Mouse (Mus musculus): ENCODE measurements around the gene Map4. TPM values are rescaled to one million over a fixed set of nuclear protein-coding genes. Genes with fewer than 3 reads are reported as not detected.

The Map4 gene
- polyA plus RNA-seq, 1 experiment from 2014 or later = 55.6 TPM

DNA sequence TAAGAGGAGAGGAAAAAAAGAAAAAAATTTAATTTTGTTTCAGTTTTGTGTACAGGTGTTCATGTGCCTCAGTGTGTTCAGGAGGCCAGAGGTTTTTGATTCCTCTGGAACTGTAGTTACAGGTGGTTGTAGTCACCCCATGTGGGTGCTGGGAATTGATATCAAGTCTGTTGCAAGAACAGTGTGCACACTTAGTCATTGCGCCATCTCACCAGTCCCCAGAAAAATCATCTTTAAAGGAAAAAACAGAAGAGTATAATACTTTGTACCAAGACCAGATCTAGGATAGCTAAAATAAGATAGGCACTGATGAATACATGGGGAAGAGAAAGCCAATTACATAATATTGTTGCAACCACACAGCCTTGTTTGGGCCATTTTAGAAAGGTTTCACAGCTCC, 90.2 kb downstream of the Map4 start:
- Histone ChIP-seq H3K9ac (no peak overlapping the region), H3K4me3 (replicated peaks) (no peak overlapping the region), H3K4me1 (no peaks in the 10 kb centered on the region), H3K27me3 (replicated peaks) (no peaks in the 10 kb centered on the region), H3K36me3 (no peaks in the 10 kb centered on the region), H3K27ac (no peak overlapping the region), H3K9me3 (no peaks in the 10 kb centered on the region), H3K4me2 (no peak overlapping the region)
- no peak for ATAC-seq (ENCODE audit: insufficient read depth, low FRiP score, low read depth)
- 94% methylated on average over 1 of the region's 1 CpGs for WGBS

DNA sequence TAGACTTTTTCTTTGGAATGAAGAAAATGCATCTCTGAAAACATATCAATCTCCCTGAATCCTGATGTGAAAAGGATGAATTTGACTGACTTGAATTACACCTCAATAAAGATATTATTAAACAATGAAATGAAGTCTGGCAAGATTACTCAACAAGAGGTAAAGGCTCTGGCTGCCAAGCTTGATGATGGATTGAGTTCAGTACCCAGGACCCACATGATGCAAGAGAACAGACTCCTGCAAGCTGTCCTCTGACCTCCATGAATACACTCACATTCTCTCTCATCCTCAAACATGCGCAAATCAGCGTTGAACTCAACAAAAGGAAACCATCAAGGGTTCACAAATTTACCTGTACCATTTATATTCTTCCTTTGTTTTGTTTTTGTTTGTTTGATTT, 90.9 kb downstream of the Map4 start:
- no peaks in the 10 kb centered on the region for H3K9me3 ChIP-seq
- H3K27me3 ChIP-seq (replicated peaks) = no peaks in the 10 kb centered on the region
- H3K36me3 ChIP-seq = no peaks in the 10 kb centered on the region
- H3K4me1 ChIP-seq = no peaks in the 10 kb centered on the region
- no peak overlapping the region for H3K9ac ChIP-seq
- ATAC-seq (ENCODE audit: insufficient read depth, low FRiP score, low read depth) = no peak
- no peak overlapping the region for H3K4me3 ChIP-seq (replicated peaks)
- no peak overlapping the region for H3K27ac ChIP-seq
- H3K4me2 ChIP-seq = no peak overlapping the region
- WGBS = 85% methylated on average over 2 of the region's 2 CpGs

DNA sequence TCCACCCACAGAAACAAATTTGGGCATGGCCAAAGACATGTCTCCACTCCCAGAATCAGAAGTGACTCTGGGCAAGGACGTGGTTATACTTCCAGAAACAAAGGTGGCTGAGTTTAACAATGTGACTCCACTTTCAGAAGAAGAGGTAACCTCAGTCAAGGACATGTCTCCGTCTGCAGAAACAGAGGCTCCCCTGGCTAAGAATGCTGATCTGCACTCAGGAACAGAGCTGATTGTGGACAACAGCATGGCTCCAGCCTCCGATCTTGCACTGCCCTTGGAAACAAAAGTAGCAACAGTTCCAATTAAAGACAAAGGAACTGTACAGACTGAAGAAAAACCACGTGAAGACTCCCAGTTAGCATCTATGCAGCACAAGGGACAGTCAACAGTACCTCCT, 103.8 kb downstream of the Map4 start:
- peaks cover 28% of the 10 kb centered on the region for H3K36me3 ChIP-seq
- no peaks in the 10 kb centered on the region for H3K4me1 ChIP-seq
- H3K9ac ChIP-seq = no peak overlapping the region
- WGBS = 87% methylated on average over 4 of the region's 4 CpGs
- H3K4me3 ChIP-seq (replicated peaks) = no peak overlapping the region
- no peak overlapping the region for H3K27ac ChIP-seq
- H3K27me3 ChIP-seq (replicated peaks) = no peaks in the 10 kb centered on the region
- no peak overlapping the region for H3K4me2 ChIP-seq
- ATAC-seq (ENCODE audit: insufficient read depth, low FRiP score, low read depth) = no peak
- H3K9me3 ChIP-seq = no peaks in the 10 kb centered on the region

DNA sequence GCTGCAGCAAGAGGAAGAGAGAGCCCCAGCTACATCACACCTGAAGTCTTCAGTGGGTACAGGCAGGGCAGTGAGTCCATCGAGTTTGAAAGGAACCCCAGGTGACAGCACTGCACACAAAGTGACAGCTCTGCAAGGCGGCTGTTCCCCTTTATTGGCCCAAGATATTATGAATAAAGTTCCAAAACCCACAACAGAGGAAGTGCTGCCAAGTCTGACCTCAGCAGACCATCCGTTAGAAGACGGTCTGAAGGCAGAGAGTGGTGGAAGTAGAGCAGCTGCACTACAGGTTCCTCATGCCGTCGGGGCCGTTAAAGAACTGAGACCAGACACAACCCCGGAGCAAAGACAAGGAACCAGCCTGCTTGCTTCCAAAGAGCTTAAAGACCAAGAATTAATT, 106.6 kb downstream of the Map4 start:
- H3K27ac ChIP-seq = no peak overlapping the region
- no peak for ATAC-seq (ENCODE audit: insufficient read depth, low FRiP score, low read depth)
- no peaks in the 10 kb centered on the region for H3K9me3 ChIP-seq
- no peak overlapping the region for H3K9ac ChIP-seq
- H3K36me3 ChIP-seq = peaks cover 25% of the 10 kb centered on the region
- no peaks in the 10 kb centered on the region for H3K27me3 ChIP-seq (replicated peaks)
- no peak overlapping the region for H3K4me2 ChIP-seq
- no peak overlapping the region for H3K4me3 ChIP-seq (replicated peaks)
- WGBS = 77% methylated on average over 8 of the region's 8 CpGs
- no peaks in the 10 kb centered on the region for H3K4me1 ChIP-seq

DNA sequence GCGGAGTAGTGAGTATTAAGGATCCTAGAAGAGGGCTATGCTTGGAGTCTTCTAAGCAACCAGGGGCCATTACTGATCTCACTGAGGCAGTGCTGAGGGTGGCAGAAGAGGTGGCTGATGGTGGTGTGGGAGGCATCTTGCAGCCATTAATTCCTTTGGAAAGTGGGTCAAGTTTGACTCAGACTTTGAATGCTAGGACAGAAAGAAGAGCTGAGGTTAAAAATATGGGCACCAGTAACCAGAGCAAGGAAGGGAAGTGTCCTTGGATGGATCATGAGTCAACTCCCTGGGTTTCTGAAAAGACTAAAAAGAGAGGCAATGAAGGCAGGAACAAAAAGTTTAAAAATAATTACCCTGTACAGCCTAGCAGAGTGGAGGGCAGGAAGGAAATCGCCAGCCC, 107.2 kb downstream of the Map4 start:
- 95% methylated on average over 2 of the region's 2 CpGs for WGBS
- Histone ChIP-seq H3K4me3 (replicated peaks) (no peak overlapping the region), H3K36me3 (peaks cover 25% of the 10 kb centered on the region), H3K9me3 (no peaks in the 10 kb centered on the region), H3K9ac (no peak overlapping the region), H3K4me1 (no peaks in the 10 kb centered on the region), H3K27ac (no peak overlapping the region), H3K27me3 (replicated peaks) (no peaks in the 10 kb centered on the region), H3K4me2 (no peak overlapping the region)
- ATAC-seq (ENCODE audit: insufficient read depth, low FRiP score, low read depth) = no peak

DNA sequence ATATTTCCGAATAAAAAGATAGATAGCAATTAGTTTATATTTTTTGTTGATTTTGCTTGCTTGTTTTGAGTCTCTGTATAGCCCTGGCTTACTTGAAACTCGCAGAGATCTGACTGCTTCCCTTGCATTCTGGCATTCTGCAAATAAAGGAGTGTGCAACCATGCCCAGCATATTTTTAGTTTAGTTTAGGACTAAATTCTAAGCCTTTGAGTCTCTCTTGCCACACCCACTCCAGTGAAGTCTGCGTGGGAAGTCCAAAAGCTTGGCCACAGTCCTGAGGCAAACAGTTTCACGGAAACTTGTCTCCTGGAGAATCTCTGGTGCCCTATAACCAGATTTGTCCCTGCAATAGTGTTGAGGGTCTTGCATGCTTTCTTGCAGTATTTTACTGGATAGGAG, 113.1 kb downstream of the Map4 start:
- Histone ChIP-seq H3K4me2 (no peak overlapping the region), H3K36me3 (no peaks in the 10 kb centered on the region), H3K9me3 (no peaks in the 10 kb centered on the region), H3K27me3 (replicated peaks) (no peaks in the 10 kb centered on the region), H3K4me1 (no peaks in the 10 kb centered on the region), H3K4me3 (replicated peaks) (no peak overlapping the region), H3K27ac (no peak overlapping the region), H3K9ac (no peak overlapping the region)
- WGBS = 75% methylated on average over 4 of the region's 4 CpGs
- ATAC-seq (ENCODE audit: insufficient read depth, low FRiP score, low read depth) = no peak

DNA sequence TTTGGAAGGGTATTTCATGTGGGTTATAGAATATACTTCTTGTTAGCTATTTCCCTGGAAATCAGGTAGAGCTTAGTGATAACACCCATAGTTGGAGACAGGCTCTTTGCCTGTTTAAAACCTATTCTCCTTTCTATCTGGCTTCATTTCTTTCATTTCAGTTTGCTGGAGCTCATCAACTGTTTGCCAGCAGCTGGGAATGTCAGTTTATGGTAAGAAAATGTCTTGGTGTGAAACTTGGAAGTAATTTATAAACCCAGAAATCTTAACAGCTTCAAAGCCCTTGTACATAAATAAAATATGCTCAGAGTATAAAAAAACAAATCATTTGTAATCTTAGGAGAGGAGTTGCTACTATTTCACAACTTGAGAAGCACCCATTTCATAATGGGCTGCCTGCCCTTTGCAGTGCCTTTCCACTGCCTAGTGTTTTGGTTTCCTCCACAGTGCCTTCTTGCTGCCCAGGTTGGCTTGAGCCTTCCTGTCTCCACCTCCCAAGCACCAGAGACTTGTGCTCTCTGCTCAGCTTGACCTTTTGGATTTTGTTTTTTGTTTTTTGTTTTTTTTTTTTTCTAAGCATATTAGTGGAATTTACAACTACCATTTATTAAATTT, 114.6 kb downstream of the Map4 start:
- Histone ChIP-seq H3K36me3 (no peaks in the 10 kb centered on the region), H3K9ac (no peak overlapping the region), H3K4me1 (no peaks in the 10 kb centered on the region), H3K9me3 (no peaks in the 10 kb centered on the region), H3K4me2 (no peak overlapping the region), H3K27me3 (replicated peaks) (no peaks in the 10 kb centered on the region), H3K27ac (no peak overlapping the region), H3K4me3 (replicated peaks) (no peak overlapping the region)
- ATAC-seq (ENCODE audit: insufficient read depth, low FRiP score, low read depth) = no peak

DNA sequence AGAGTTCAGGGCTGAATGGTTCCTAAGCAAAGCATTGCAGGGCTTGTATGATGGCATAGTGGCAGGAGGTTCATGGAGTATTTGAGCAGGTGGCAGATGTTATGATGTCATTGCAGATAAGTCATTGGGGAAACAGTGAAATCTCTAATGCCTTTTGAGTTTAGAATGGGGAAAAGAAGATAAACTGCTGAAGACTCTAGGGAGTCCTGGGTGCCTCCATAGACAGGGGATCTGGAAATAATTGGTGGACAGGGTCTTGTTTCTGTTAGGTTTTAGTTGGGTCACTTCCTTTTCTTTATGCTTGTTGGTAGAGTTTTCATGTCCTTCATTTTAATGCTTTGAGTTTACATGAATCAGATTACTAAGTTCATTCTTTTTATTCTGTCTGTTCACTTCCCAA, 116.0 kb downstream of the Map4 start:
- Histone ChIP-seq H3K27me3 (replicated peaks) (no peaks in the 10 kb centered on the region), H3K9ac (no peak overlapping the region), H3K9me3 (no peaks in the 10 kb centered on the region), H3K4me3 (replicated peaks) (no peak overlapping the region), H3K36me3 (no peaks in the 10 kb centered on the region), H3K4me1 (no peaks in the 10 kb centered on the region), H3K27ac (no peak overlapping the region), H3K4me2 (no peak overlapping the region)
- no peak for ATAC-seq (ENCODE audit: insufficient read depth, low FRiP score, low read depth)

DNA sequence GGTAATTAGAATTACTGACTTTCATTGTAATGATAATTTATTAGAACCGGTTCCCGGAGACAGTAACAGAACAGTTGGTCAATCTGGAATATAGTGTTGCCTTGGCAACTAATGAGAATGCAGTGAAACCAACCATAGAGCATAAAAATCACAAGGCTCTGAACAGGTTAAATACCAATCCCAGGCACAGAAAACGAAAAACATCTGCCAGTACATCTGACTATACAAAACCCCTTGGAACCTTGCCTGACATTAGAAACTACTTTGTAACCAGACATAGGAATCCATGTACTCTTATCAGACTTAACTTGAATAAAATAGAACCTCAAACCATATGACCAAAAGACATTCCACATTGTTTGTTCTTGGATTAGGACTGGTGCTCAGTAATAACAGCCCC, 116.6 kb downstream of the Map4 start:
- no peak overlapping the region for H3K9ac ChIP-seq
- no peaks in the 10 kb centered on the region for H3K27me3 ChIP-seq (replicated peaks)
- no peak for ATAC-seq (ENCODE audit: insufficient read depth, low FRiP score, low read depth)
- no peak overlapping the region for H3K4me2 ChIP-seq
- 63% methylated on average over 3 of the region's 3 CpGs for WGBS
- no peaks in the 10 kb centered on the region for H3K4me1 ChIP-seq
- H3K4me3 ChIP-seq (replicated peaks) = no peak overlapping the region
- H3K27ac ChIP-seq = no peak overlapping the region
- H3K9me3 ChIP-seq = no peaks in the 10 kb centered on the region
- H3K36me3 ChIP-seq = no peaks in the 10 kb centered on the region

DNA sequence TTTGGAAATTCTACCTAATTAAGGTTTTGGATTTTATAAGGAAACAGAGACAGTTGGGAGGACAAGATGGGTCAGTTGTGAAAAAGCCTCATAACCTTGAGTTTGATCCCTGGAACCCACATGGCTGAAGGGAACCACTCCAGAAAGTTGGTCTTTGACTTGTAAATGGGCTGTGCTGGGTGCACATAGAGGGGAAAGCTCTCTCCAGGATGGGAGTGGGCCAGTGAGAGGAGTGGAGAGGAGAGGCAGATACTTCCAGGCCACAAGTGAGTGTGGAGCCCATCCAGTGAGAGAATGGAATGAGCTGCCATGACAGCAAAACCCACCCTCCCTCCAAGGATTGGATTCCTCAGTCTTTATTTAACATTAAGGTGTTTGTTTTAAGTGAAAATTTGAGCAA, 119.9 kb downstream of the Map4 start:
- H3K27me3 ChIP-seq (replicated peaks) = no peaks in the 10 kb centered on the region
- H3K4me3 ChIP-seq (replicated peaks) = no peak overlapping the region
- H3K4me2 ChIP-seq = no peak overlapping the region
- H3K9ac ChIP-seq = no peak overlapping the region
- H3K27ac ChIP-seq = no peak overlapping the region
- H3K36me3 ChIP-seq = no peaks in the 10 kb centered on the region
- ATAC-seq (ENCODE audit: insufficient read depth, low FRiP score, low read depth) = no peak
- no peaks in the 10 kb centered on the region for H3K9me3 ChIP-seq
- no peaks in the 10 kb centered on the region for H3K4me1 ChIP-seq

DNA sequence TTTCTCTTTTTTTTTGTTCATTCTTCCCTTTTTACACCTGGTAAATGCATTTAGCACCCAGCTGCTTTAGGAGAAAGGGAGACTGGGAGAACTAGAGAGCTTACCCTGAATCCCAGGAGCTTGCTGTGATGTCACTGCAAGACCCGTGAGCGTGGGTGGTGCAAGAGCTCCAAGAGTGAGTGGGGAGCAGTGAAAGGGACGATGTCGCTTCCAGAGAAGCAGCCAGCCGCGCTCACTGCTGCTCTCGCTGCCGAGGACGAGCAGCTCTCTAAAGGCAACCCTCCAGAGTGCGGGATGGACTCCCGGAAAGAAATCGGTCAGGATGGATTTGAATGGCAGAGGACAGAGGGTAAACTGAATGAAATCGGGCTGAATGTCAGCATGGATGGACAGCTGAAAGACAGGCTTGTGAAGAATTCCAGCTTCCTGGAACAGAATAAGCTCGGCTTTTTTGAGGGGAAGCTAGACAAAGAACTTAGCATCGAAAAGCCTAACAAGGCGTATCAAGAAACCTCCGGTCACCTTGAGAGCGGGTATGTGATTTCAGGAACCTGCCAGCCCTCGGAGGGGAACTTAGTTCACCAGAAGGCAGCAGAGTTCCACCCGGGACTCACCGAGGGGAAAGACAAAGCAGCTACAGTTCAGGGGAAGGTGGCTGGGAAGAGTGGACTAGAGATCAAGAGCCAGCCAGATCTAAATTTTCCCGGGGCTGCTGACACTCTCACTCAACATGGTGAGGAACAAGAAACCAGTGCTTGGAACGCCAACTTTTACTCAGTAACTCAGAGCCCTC, 120.8 kb downstream of the Map4 start:
- Histone ChIP-seq H3K9me3 (no peaks in the 10 kb centered on the region), H3K4me1 (no peaks in the 10 kb centered on the region), H3K9ac (no peak overlapping the region), H3K4me3 (replicated peaks) (no peak overlapping the region), H3K27me3 (replicated peaks) (no peaks in the 10 kb centered on the region), H3K4me2 (no peak overlapping the region), H3K36me3 (no peaks in the 10 kb centered on the region), H3K27ac (no peak overlapping the region)
- WGBS = 69% methylated on average over 23 of the region's 23 CpGs
- ATAC-seq (ENCODE audit: insufficient read depth, low FRiP score, low read depth) = no peak

DNA sequence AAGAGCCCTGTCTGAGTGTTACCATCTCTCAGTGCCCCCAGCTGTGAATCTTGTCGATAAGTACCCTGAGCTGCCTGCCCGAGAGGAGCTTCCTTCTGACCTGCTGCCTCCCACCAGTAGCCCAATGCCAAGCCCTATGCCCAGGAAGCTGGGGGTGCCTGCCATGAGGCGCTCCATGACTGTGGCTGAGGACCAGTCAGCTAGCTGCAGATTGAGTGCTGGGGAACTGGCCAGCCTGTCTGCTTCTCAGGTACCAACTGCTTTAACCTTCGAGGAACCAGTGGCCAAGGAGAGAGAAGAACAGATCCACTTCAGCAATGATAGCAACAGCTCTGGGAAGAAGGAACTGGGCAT, 121.7 kb downstream of the Map4 start:
- no peak overlapping the region for H3K4me3 ChIP-seq (replicated peaks)
- 82% methylated on average over 4 of the region's 4 CpGs for WGBS
- no peaks in the 10 kb centered on the region for H3K4me1 ChIP-seq
- no peaks in the 10 kb centered on the region for H3K36me3 ChIP-seq
- H3K27me3 ChIP-seq (replicated peaks) = no peaks in the 10 kb centered on the region
- no peak overlapping the region for H3K27ac ChIP-seq
- H3K4me2 ChIP-seq = no peak overlapping the region
- no peaks in the 10 kb centered on the region for H3K9me3 ChIP-seq
- no peak for ATAC-seq (ENCODE audit: insufficient read depth, low FRiP score, low read depth)
- H3K9ac ChIP-seq = no peak overlapping the region

Data from stomach, embryonic 15.5 days (tissue).